Mouse (Mus musculus) brain, embryonic 14.5 days (tissue): ENCODE results near the gene Oaz1.

Experiments used
- CTCF ChIP-seq: fragments of 200-500 bp; IDR thresholded peaks from 2 replicates; pipeline ENCODE4 v1.5.1; 2012; ENCODE audit warnings: inconsistent platforms, mild to moderate bottlenecking, moderate library complexity, borderline replicate concordance; ENCODE audit not compliant: insufficient read depth, insufficient read length; ENCODE audit errors: extremely low read depth
- POLR2A ChIP-seq: fragments of 200-500 bp; IDR thresholded peaks from 2 replicates; pipeline ENCODE4 v1.6.1; 2012; ENCODE audit warnings: mild to moderate bottlenecking, inconsistent platforms, borderline replicate concordance; ENCODE audit not compliant: poor library complexity, insufficient read depth, insufficient read length, severe bottlenecking; ENCODE audit errors: extremely low read depth

DNA sequence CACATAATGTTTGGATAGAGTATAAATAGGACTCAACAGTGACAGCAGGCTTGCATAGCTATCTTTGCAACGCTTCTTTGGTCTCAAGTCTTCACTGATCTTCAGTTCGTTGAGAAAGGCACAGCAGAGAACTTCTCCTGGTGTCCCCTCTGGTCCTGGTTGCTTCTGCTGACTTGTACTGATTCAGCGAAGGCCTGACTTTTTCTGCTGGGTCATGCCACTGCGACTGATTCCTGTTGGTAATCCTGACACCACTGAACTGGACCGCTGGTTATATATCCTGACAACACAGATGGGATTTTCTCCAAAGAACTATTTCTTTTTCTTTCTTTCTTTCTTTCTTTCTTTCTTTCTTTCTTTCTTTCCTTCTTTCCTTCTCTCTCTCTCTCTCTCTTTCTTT, 3.9 kb upstream of the Oaz1 start:
- TF ChIP-seq POLR2A, result no peak
- no peak for TF ChIP-seq CTCF
